Mouse (Mus musculus) cerebellum, postnatal 10 days (tissue): ENCODE results near the gene Olfr850.

Experiments used
- DNase-seq, 2 experiments: peaks; one replicate each; pipeline ENCODE4 v3.0.0; 2021; ENCODE audit warnings: mixed read lengths in 2 of 2

Gene Olfr850

DNA sequence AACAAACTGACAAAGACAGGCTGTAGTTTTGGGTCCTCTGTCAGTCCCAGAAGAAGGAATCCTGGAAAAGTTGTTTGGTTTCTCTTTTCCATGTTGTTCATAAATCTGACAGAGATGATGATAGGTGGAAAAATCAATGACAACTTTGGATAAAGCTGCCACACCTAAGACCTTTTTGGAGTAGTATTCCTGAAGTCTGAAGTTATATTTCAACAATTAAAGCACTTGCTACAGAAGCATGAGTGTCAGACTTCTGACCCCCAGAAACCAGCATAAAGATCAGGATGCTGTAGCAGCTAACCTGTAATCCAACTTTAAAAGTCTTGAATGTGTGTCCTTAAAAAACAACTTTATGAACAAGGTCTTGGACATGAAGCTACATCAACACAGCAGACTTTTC, at the start of gene Olfr850:
Olfr850 (minus strand) TSS at position 101 of the 400 bp plus-strand sequence.
- DNase-seq, result no peak

DNA sequence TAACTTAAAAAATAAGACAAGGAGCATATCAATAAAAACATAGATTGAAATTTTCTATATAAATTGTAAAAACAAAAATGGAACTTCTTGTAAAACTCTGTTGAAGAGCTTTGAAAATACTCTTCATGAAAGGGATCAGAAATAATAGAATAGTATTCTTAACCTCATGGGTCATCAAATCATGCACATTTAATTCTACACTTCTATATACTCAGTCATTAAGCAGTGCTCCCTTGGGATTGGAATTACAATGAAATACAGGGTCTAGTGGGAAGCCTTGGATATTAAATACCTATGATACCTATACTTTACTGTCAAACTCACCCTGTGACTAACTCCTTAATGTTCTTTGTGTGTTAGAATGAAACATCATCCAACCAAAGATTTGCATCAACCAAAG, 14.9 kb upstream of the Olfr850 start, which contains the start of gene Olfr851:
Olfr851 (plus strand) TSS at position 301 of the 400 bp plus-strand sequence.
- DNase-seq, result no peak

DNA sequence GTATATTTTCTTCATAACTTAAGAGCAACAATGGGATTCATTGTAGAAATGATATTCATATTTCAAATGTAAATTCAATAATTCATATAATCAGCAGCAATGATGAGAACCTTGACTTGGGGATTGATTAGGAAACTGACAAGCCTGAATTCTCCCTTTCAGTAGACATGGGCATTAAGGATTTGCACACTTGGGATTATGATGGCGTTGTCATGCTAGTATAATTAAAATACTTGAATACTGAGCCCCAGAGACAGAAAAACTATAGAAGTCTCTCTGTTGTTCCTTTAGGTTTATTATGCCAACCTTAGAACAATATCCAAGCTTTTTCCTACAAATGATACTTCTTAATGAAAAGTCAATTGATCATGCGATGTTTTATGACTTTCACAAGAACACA, 38.1 kb downstream of the Olfr850 start, which contains the start of gene Olfr849:
Olfr849 (plus strand) TSS at position 301 of the 400 bp plus-strand sequence.
- DNase-seq, result no peak
